Mouse (Mus musculus): Measurements from ENCODE around the gene Gimap4. TPM values are rescaled to one million over a fixed set of nuclear protein-coding genes. Genes with fewer than 3 reads are reported as not detected.

The Gimap4 gene
- total and polyA plus RNA-seq, 3 experiments = 0.12 to 0.25 TPM; not detected in 1

GRCm38 (mm10) chr6:48737688-48738087 lies 53.3 kb downstream of the Gimap4 start:
- Histone ChIP-seq H3K36me3 (ENCODE audit: control insufficient read depth in 1 of 2, insufficient read depth in 2 of 2, low read length in 2 of 2) (no peaks in the 10 kb centered on the region), H3K4me3 (ENCODE audit: control insufficient read depth in 1 of 2, insufficient read depth in 1 of 2, low read depth in 2 of 2, low read length in 2 of 2) (no peak overlapping the region), H3K9ac (ENCODE audit: control insufficient read depth, low read depth, low read length, poor library complexity, severe bottlenecking) (no peak overlapping the region), H3K4me1 (ENCODE audit: control insufficient read depth in 1 of 2, insufficient read depth in 2 of 2, low read length in 2 of 2) (no peaks in the 10 kb centered on the region), H3K27ac (ENCODE audit: control insufficient read depth, low read depth, low read length) (no peak overlapping the region), H3K9me3 (replicated peaks; ENCODE audit: insufficient read depth, low read length) (no peaks in the 10 kb centered on the region), H3K27me3 (ENCODE audit: control insufficient read depth in 1 of 2, insufficient read depth in 2 of 2, low read length in 2 of 2) (no peaks in the 10 kb centered on the region), H3K79me2 (ENCODE audit: control insufficient read depth, insufficient read depth, low read length, poor library complexity) (no peaks in the 10 kb centered on the region)
- TF ChIP-seq POLR2AphosphoS2 (IDR thresholded peaks at IDR 0.05; ENCODE audit: low read length) = no peak
- no peak for TF ChIP-seq MYB (IDR thresholded peaks at IDR 0.05; ENCODE audit: low read depth, low read length)
- no peak for TF ChIP-seq ELF1 (IDR thresholded peaks at IDR 0.05; ENCODE audit: low read depth, low read length)
- no peak for TF ChIP-seq HCFC1 (IDR thresholded peaks at IDR 0.05; ENCODE audit: low read depth, low read length)
- no peak for TF ChIP-seq MXI1 (IDR thresholded peaks at IDR 0.05; ENCODE audit: low read depth, low read length)
- no peak for TF ChIP-seq BHLHE40 (IDR thresholded peaks at IDR 0.05; ENCODE audit: borderline replicate concordance, low read depth, low read length)
- no peak for TF ChIP-seq JUND (IDR thresholded peaks at IDR 0.05; ENCODE audit: low read depth, low read length)
- TF ChIP-seq SMC3 (IDR thresholded peaks at IDR 0.05; ENCODE audit: low read depth, low read length) = no peak
- DNase-seq (ENCODE audit: low read depth, low spot score) = no peak

- TF ChIP-seq MYB (IDR thresholded peaks at IDR 0.05; ENCODE audit: low read depth, low read length) (no peak), CHD1 (IDR thresholded peaks at IDR 0.05; ENCODE audit: low read depth, low read length) (no peak), MXI1 (IDR thresholded peaks at IDR 0.05; ENCODE audit: low read depth, low read length) (no peak), TBP (IDR thresholded peaks at IDR 0.05; ENCODE audit: low read depth, low read length) (no peak), POLR2AphosphoS5 (IDR thresholded peaks at IDR 0.05; ENCODE audit: borderline replicate concordance, low read depth, low read length) (no peak), KAT2A (conservative IDR thresholded peaks at IDR 0.05; ENCODE audit: low read depth, low read length) (no peak), GATA1 (IDR thresholded peaks at IDR 0.05; ENCODE audit: low read depth, low read length) (no peak), E2F4 (IDR thresholded peaks at IDR 0.05; ENCODE audit: borderline replicate concordance, low read depth, low read length) (no peak), BHLHE40 (IDR thresholded peaks at IDR 0.05; ENCODE audit: borderline replicate concordance, low read depth, low read length) (no peak), RAD21 (IDR thresholded peaks at IDR 0.05; ENCODE audit: low read depth, low read length) (no peak), ZNF384 (IDR thresholded peaks at IDR 0.05; ENCODE audit: low read depth, low read length) (no peak), NRF1 (IDR thresholded peaks at IDR 0.05; ENCODE audit: insufficient read depth, low read depth, low read length, poor library complexity, severe bottlenecking) (no peak), MEF2A (IDR thresholded peaks at IDR 0.05; ENCODE audit: extremely low read depth, insufficient replicate concordance, low read depth, low read length, poor library complexity, severe bottlenecking) (no peak), MYC (IDR thresholded peaks at IDR 0.05; ENCODE audit: low read depth, low read length) (no peak), USF1 (IDR thresholded peaks at IDR 0.05; ENCODE audit: low read depth, low read length) (no peak), POLR2A (IDR thresholded peaks at IDR 0.05; ENCODE audit: control insufficient read depth in 1 of 2, insufficient read depth in 1 of 2, low read depth in 1 of 2, low read length in 2 of 2, poor library complexity in 1 of 2) (no peak), ZC3H11A (IDR thresholded peaks at IDR 0.05; ENCODE audit: low read depth, low read length) (no peak), TCF12 (IDR thresholded peaks at IDR 0.05; ENCODE audit: low read depth, low read length) (no peak)
- H3K36me3 ChIP-seq (ENCODE audit: control insufficient read depth in 1 of 2, insufficient read depth in 2 of 2, low read length in 2 of 2) = no peaks in the 10 kb centered on the region
- H3K27me3 ChIP-seq (ENCODE audit: control insufficient read depth in 1 of 2, insufficient read depth in 2 of 2, low read length in 2 of 2) = no peaks in the 10 kb centered on the region
- H3K9ac ChIP-seq (ENCODE audit: control insufficient read depth, low read depth, low read length, poor library complexity, severe bottlenecking) = no peak within 1 kb of the TSS
- H3K27ac ChIP-seq (ENCODE audit: control insufficient read depth, low read depth, low read length) = no peak within 1 kb of the TSS
- H3K9me3 ChIP-seq (replicated peaks; ENCODE audit: insufficient read depth, low read length) = no peaks in the 10 kb centered on the region
- no peaks in the 10 kb centered on the region for H3K4me1 ChIP-seq (ENCODE audit: control insufficient read depth in 1 of 2, insufficient read depth in 2 of 2, low read length in 2 of 2)
- DNase-seq (ENCODE audit: low read depth, low spot score) = no peak
- H3K4me3 ChIP-seq (ENCODE audit: control insufficient read depth in 1 of 2, insufficient read depth in 1 of 2, low read depth in 2 of 2, low read length in 2 of 2) = no peak within 1 kb of the TSS
- no peaks in the 10 kb centered on the region for H3K79me2 ChIP-seq (ENCODE audit: control insufficient read depth, insufficient read depth, low read length, poor library complexity)
Observed at GRCm38 (mm10) chr6:48738961-48739779, 54.8 kb downstream of the Gimap4 start, which contains the start of gene Gimap1. TSS of gene Gimap1 (plus strand) at chr6:48739054.

Measured in MEL (cell line).